Mouse (Mus musculus): ENCODE measurements around the gene 1700017B05Rik. TPM values are rescaled to one million over a fixed set of nuclear protein-coding genes. Genes with fewer than 3 reads are reported as not detected.
"Not testable (repeated sequence)": the region's sequence is repeated elsewhere in the genome, so short reads cannot be mapped to it uniquely, and the experiment has no call there.

Gene 1700017B05Rik
- polyA plus RNA-seq, 1 experiment from 2014 or later: 4.9 TPM

DNA sequence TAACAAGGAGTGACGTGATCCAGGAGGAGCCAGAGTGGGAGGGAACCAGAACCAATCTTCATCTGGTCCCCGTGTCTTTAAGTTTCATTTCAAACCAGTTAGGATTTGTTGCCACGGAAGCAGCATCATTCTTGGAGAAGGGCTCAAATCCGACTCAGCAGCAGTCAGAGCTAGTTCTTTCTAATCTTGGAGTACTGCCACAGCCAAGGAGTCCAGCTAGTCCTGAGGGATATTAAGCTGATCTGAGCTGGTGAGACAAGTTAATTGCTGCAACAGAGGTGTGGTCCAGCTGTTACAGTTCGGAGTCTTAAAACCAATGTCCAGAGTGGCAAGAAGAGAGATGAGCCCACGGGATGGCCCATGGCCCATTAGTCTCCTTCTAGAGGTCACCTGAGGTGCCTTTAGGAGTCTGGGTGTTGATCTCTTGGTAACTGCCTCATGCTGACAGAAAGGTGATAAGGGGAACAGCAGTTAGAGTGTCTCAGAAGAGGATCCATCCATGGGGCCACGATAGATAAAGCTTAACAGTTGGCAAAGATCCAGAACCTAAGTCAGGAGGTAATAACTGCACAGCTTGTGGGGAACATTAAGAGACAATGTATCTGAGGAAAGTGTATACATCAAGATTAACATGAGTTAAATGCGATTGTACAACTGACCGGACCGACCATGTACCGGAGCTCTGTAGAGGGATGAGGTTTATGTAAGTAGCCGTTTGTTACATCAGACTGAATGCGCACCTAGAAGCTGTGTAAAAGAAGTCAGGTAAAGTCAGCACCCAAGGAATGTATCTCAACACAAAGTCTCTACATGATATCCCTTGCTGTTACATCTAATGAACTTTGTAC, 36.4 kb downstream of the 1700017B05Rik start:
- no peaks in the 10 kb centered on the region for H3K36me3 ChIP-seq
- ATAC-seq (ENCODE audit: low FRiP score, low read depth): no peak
- H3K9ac ChIP-seq: no peak overlapping the region
- no peaks in the 10 kb centered on the region for H3K9me3 ChIP-seq
- H3K4me3 ChIP-seq: no peak overlapping the region
- no peak overlapping the region for H3K4me2 ChIP-seq
- H3K27me3 ChIP-seq: no peaks in the 10 kb centered on the region
- H3K27ac ChIP-seq (replicated peaks): no peak overlapping the region
- no peaks in the 10 kb centered on the region for H3K4me1 ChIP-seq (replicated peaks)
- 82% methylated on average over 13 of the region's 13 CpGs for WGBS

DNA sequence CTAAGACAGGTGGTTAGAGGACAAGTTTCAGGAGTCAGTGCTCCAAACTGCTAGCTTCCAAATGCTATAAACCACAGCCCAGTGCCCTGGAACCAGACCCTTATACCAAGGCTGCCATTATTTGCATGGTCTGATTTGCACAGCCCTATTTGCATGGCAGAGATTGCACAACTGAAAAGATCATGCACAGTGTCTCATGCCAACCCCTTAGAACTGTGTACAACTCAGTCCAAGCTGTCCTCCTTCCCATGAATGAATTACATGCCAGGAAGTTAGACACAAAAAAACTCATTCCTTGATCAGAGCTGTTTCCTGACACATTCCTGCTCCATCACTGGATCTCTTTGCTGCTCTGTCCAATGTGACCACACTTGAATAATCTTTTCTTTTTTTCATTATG, 39.1 kb downstream of the 1700017B05Rik start:
- Histone ChIP-seq H3K4me3 (no peak overlapping the region), H3K4me2 (no peak overlapping the region), H3K27me3 (no peaks in the 10 kb centered on the region), H3K9me3 (no peaks in the 10 kb centered on the region), H3K4me1 (replicated peaks) (no peaks in the 10 kb centered on the region), H3K36me3 (no peaks in the 10 kb centered on the region), H3K9ac (no peak overlapping the region), H3K27ac (replicated peaks) (no peak overlapping the region)
- no peak for ATAC-seq (ENCODE audit: low FRiP score, low read depth)

DNA sequence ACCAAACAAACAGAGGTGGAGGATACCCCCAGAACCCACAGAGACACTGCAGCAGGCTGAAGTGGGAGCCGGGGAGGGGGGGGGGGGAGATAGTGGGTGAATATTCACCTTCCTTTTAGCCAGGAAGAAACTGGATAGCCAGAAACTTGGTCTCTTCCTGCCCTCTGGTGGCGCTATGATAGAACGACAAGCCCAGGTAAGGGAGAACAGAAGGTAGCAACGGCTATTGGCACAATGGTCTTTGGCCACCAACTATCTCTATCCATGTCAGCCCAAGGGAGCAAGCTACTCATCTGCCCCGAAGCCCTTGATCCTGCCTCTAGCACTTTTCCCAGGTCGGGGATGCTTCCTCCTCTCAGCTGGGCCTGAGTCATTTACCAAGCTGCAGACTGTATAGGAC, 42.1 kb downstream of the 1700017B05Rik start:
- Histone ChIP-seq H3K9me3 (no peaks in the 10 kb centered on the region), H3K9ac (no peak overlapping the region), H3K4me3 (no peak overlapping the region), H3K4me1 (replicated peaks) (no peaks in the 10 kb centered on the region), H3K4me2 (no peak overlapping the region), H3K36me3 (no peaks in the 10 kb centered on the region), H3K27me3 (no peaks in the 10 kb centered on the region), H3K27ac (replicated peaks) (no peak overlapping the region)
- 28% methylated on average over 6 of the region's 6 CpGs for WGBS
- ATAC-seq (ENCODE audit: low FRiP score, low read depth): no peak

DNA sequence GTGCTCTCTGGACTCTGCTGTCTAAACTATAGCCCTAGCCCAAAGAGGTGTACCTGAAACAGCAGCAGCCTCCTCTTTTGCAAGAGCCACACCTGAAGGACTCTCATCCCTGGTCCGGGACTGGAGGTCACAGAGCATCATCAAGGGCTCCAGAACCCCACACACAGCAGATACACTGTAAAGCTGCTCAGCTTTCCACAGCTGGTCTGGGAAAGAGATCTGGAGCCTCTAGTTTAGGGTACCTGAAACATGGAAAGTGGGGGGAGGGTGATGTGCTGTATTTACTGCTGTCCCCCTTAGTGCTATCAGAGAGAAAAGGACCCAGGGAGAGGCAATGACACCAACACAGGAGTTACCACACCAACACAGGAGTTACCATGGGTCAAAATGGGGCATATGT, 42.9 kb downstream of the 1700017B05Rik start:
- WGBS: 92% methylated on average over 1 of the region's 1 CpGs
- no peaks in the 10 kb centered on the region for H3K36me3 ChIP-seq
- H3K4me1 ChIP-seq (replicated peaks): no peaks in the 10 kb centered on the region
- H3K27me3 ChIP-seq: no peaks in the 10 kb centered on the region
- no peak overlapping the region for H3K4me2 ChIP-seq
- no peak for ATAC-seq (ENCODE audit: low FRiP score, low read depth)
- no peak overlapping the region for H3K4me3 ChIP-seq
- no peaks in the 10 kb centered on the region for H3K9me3 ChIP-seq
- no peak overlapping the region for H3K9ac ChIP-seq
- no peak overlapping the region for H3K27ac ChIP-seq (replicated peaks)

DNA sequence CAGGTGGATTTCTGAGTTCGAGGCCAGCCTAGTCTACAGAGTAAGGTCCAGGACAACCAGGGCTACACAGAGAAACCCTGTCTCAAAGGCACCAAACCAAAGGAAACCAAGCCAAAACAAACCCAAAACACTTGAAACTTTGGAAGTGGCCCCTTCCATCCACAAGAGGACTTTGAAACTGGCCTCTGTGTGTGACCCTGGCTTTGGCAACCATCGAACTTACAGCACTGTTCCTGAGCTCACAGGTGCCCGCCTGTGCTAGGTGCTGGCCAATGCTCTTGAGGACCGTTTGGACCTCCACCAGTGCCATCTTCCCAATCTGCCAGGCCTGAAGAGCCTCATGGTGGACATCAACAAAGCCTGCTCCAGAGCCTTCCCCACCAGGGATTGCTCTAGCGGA, 43.6 kb downstream of the 1700017B05Rik start:
- H3K4me2 ChIP-seq: no peak overlapping the region
- no peak for ATAC-seq (ENCODE audit: low FRiP score, low read depth)
- H3K36me3 ChIP-seq: no peaks in the 10 kb centered on the region
- no peaks in the 10 kb centered on the region for H3K9me3 ChIP-seq
- H3K4me1 ChIP-seq (replicated peaks): no peaks in the 10 kb centered on the region
- H3K27ac ChIP-seq (replicated peaks): no peak overlapping the region
- H3K9ac ChIP-seq: no peak overlapping the region
- WGBS: 89% methylated on average over 5 of the region's 5 CpGs
- H3K4me3 ChIP-seq: no peak overlapping the region
- H3K27me3 ChIP-seq: no peaks in the 10 kb centered on the region

DNA sequence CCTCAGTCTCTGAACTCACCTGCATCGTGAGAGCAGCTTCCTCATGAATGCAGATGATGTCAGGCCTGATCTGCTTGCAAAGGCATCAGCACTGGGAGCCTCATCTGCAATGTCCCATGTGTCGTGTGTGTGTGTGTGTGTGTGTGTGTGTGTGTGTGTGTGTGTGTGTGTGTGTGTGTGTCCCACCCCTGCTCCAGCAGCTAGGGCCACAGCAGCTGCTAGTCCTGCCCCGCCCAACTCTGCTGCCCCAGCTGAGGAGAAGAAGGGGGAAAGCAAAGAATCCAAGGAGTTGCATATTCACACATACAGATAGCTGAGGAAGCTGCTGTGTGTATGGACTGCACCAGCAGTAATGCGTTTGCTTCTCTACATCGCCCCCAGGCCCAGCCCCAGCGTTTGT, 45.2 kb downstream of the 1700017B05Rik start:
- no peak overlapping the region for H3K4me3 ChIP-seq
- H3K36me3 ChIP-seq: no peaks in the 10 kb centered on the region
- H3K4me2 ChIP-seq: no peak overlapping the region
- no peaks in the 10 kb centered on the region for H3K9me3 ChIP-seq
- no peak overlapping the region for H3K9ac ChIP-seq
- ATAC-seq (ENCODE audit: low FRiP score, low read depth): no peak
- no peaks in the 10 kb centered on the region for H3K4me1 ChIP-seq (replicated peaks)
- 81% methylated on average over 6 of the region's 6 CpGs for WGBS
- no peak overlapping the region for H3K27ac ChIP-seq (replicated peaks)
- no peaks in the 10 kb centered on the region for H3K27me3 ChIP-seq

DNA sequence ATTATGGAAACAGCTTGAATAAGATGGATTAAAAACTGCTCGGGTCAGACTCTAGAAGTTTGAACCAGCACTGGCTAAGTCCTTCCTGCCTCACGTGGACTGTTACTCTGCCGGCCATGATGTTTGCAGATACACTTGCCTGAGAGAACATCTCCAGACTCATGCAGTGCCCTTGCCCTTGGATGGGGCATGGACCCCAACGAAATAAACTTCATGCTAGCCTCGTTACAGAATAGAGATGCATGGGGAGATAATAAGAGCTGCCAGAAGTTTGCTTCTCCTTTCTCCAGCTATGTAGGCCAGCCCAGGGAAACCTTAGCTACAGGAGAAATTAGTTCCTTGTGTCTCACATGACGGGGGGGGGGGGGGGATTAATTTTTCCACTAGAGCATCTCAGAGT, 47.9 kb downstream of the 1700017B05Rik start:
- Histone ChIP-seq H3K27me3 (no peaks in the 10 kb centered on the region), H3K4me3 (no peak overlapping the region), H3K4me1 (replicated peaks) (no peaks in the 10 kb centered on the region), H3K9me3 (no peaks in the 10 kb centered on the region), H3K27ac (replicated peaks) (no peak overlapping the region), H3K4me2 (no peak overlapping the region), H3K9ac (no peak overlapping the region), H3K36me3 (no peaks in the 10 kb centered on the region)
- 84% methylated on average over 6 of the region's 6 CpGs for WGBS
- ATAC-seq (ENCODE audit: low FRiP score, low read depth): no peak

DNA sequence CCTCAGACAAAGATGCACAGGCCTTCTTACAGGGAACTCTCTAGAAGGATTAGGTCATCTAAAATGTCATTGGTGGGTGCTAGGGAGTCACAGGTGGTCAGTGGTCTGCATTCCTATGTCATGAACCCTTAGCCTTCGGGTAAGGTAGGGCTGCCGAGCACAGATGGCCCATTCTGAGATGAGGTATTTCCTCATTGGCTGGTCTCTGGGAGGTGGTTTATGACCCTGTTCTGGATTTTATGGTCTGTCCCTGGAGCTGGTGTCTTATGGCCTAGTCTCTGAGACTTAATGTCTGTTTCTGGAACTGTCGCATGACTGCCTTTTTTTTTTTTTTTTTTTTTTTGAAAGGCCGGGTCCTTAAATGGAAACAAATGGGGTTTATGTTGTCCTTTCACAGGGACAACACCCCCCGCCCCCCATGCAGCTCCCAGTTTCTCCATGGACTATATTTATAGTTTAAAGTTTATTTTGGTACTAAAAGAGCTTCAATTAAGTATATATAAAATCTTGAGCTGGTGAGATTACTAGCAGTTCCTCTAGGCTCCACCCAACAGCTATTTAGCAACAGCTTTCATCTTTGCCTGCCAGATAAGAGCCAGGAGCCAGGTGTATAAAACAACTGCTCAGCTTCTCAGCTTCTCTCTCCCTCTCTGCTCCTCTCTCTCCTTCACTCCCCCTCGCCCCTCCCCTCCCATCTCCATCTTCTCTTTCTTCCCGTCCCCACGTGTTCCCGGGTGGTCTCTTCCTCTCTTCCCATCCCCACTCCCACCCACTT, 49.8 kb downstream of the 1700017B05Rik start:
- no peaks in the 10 kb centered on the region for H3K36me3 ChIP-seq
- no peak for ATAC-seq (ENCODE audit: low FRiP score, low read depth)
- H3K4me1 ChIP-seq (replicated peaks): no peaks in the 10 kb centered on the region
- H3K4me2 ChIP-seq: no peak overlapping the region
- no peak overlapping the region for H3K27ac ChIP-seq (replicated peaks)
- H3K4me3 ChIP-seq: no peak overlapping the region
- H3K27me3 ChIP-seq: no peaks in the 10 kb centered on the region
- 70% methylated on average over 9 of the region's 9 CpGs for WGBS
- no peaks in the 10 kb centered on the region for H3K9me3 ChIP-seq
- no peak overlapping the region for H3K9ac ChIP-seq

DNA sequence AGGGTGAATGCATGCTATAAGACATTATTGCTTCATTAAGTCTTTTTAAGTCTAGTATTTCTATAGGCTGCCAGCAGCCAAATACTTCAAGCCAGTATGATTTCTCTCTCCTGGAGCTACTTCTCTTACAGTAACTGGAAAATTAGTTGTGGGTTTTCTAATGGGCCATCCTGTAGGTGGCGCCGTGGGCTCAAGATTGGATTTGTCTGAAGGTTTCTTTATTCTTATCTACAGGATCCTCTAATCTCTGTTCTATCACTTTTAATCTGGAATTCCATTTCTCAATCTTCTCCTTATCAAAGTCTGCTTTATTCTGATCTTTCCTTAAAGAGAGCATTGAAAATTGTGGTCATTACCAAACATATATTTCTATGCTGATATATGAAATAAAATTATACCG, 53.1 kb downstream of the 1700017B05Rik start:
- Histone ChIP-seq H3K27ac (replicated peaks) (no peak overlapping the region), H3K9me3 (no peaks in the 10 kb centered on the region), H3K36me3 (no peaks in the 10 kb centered on the region), H3K9ac (no peak overlapping the region), H3K4me2 (no peak overlapping the region), H3K27me3 (no peaks in the 10 kb centered on the region), H3K4me3 (no peak overlapping the region), H3K4me1 (replicated peaks) (no peaks in the 10 kb centered on the region)
- 31% methylated on average over 3 of the region's 3 CpGs for WGBS
- no peak for ATAC-seq (ENCODE audit: low FRiP score, low read depth)

DNA sequence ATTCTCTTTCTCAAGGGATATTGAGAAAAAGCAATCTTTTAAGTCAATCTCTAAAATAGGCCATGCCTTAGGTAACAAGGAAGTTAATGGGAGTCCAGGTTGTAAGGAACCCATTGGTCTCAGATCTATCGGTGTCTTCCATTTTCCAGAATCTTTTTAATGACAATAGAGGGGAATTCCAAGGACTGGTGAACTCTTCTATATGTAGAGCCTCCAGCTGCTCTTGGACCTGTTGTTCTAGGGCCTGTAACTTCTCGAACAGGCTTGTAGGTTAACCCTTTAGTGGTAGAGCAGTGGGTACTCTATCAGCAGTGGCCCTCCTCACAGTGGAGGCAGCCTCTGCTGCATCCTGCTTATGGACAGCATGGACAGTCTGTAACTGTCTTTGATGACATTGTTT, 55.5 kb downstream of the 1700017B05Rik start:
- no peak overlapping the region for H3K9ac ChIP-seq
- no peaks in the 10 kb centered on the region for H3K9me3 ChIP-seq
- no peak overlapping the region for H3K27ac ChIP-seq (replicated peaks)
- H3K36me3 ChIP-seq: no peaks in the 10 kb centered on the region
- no peak overlapping the region for H3K4me2 ChIP-seq
- no peak for ATAC-seq (ENCODE audit: low FRiP score, low read depth)
- WGBS: 53% methylated on average over 2 of the region's 2 CpGs
- H3K4me3 ChIP-seq: no peak overlapping the region
- H3K4me1 ChIP-seq (replicated peaks): no peaks in the 10 kb centered on the region
- H3K27me3 ChIP-seq: no peaks in the 10 kb centered on the region

DNA sequence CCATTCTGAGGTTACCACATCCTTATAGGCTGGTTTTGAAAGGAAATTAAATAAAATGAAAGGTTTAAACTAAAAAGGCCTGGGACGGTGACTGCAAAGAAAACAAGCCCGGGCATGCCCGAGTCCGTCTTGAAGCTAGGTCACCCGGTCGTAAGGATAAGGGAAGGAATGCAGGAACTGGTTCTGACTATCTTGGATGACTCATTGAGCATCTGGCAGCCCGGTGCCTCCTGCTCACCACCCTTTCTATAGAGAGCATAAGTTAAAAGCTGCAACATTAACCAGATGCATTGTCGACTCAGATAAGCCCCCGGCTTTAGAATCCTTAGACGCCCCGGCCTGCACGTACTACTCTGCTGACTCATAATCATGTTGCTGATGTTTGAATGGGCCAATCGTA, 58.8 kb downstream of the 1700017B05Rik start:
- ATAC-seq (ENCODE audit: low FRiP score, low read depth); H3K4me3 ChIP-seq; H3K27me3 ChIP-seq; H3K27ac ChIP-seq (replicated peaks); H3K4me1 ChIP-seq (replicated peaks); H3K9me3 ChIP-seq; H3K9ac ChIP-seq; H3K36me3 ChIP-seq; H3K4me2 ChIP-seq: not testable (repeated sequence)
- 93% methylated on average over 13 of the region's 13 CpGs for WGBS

Measured in hindbrain, embryonic 15.5 days (tissue).